Mouse (Mus musculus): ENCODE results near the gene Sh3pxd2a.

Sh3pxd2a gene

DNA sequence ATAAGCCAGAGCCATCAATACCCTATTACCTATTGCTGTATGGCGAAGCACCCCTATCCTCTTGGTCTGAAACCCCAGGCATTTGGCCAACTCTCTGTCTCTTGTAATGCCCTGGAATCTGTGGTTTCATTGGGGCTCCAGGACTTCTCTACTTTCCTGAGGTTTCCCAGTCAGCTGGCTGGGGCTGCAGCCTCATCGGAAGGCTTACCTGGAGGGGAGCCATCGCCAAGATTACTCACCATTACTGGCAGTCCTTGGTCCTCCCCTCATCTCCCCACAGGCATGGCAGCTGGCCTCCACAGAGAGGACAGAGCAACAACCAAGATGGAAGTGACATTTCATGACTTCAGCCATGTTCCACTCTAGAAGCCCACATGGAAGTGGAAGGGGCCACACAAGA lies 231.1 kb downstream of the Sh3pxd2a start:
- no peak for DNase-seq (ENCODE audit: low spot score in 2 of 2)

DNA sequence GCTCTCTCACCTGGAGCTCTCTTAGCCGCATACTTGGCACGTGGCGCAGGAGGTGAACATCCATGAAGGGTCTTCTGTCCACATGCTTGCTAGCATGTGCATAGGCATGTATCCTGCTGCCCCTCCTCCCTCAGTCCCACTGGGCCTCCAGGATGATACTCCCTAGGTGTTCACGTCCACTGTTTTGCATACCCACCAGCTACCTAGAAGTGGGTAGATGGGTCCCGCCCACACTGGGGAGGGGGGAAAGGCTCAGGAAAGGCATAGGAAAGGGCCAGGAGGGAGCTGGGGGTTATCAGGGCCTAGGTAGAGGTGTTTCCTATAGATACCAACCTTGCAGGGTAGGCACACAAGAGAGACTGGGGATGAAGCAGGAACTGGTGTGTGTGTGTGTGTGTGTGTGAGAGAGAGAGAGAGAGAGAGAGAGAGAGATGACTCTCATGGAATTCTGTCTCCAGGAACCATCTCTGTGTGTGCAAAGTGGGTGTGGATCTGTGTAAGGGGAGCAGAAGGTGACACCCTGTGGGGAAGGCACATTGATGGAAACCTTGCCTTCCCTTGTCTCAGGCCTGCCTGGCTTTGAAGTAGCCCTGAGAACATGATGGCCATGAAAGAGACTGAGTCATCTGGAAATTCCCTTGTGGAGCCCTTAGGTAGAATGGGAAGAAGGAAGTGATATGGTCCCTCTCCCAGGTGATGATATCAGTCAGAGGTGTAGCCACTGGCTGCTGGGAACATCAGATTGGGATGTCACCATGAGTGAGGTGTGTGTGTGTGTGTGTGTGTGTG lies 231.9 kb downstream of the Sh3pxd2a start:
- DNase-seq (ENCODE audit: low spot score in 2 of 2), result no peak

DNA sequence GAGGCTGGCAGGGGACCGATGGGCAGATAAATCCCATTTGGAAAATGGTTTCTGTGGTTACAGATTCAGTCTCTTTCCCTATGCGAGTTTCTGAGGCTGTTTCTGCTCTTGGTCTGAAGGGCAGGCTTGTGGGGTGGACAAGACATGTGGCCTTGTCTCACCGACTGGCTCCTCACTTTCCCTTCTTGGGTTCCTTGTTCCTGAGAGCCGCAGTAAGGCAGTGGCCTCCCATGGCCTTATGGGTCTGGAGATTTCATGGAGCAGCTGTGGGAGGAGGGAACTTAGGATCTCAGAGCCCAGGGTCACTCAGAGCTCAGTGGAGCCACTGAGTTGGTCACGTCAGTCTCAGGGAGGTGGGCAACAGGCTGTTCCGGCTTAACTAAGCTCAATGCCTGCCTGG lies 232.8 kb downstream of the Sh3pxd2a start:
- no peak for DNase-seq (ENCODE audit: low spot score in 2 of 2)

DNA sequence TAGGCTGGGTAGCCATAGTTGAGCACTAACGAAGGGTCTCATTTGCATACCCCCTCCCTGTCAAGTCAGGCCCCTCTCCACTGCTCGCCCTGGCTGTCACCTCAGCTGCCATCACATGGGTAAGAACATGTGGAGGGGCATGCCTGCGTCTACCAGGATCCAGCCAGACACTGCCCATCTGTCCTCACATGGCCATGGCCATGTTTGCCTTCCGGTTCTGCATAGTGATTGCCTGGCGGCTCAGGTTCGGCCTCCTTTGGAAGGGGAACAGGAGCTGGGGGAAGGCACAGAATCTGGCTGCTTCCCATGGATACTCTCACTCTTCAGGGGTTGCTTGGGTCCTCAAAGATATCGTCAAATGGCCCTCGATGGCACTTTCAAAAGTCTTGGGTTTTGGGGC lies 233.5 kb downstream of the Sh3pxd2a start:
- DNase-seq (ENCODE audit: low spot score in 2 of 2), result no peak

DNA sequence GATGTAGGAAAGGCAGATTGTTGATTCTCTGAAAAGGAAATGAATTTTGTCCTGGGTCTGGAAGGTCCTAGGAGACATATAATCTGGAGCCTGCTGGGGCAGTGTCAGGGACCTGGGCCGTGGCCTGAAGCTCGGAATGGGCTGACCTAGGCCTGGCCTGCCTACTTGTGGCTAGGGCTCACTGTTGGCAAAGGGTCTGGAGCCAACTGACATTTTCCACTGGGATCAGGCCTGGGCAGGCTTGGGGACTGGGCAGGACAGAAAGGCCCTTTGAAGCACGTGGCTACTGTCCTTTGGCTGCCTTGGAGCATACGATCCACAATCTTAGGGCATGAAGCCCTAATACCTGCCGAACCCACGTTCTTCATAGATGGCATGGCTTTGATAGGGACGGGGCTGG lies 234.1 kb downstream of the Sh3pxd2a start:
- no peak for DNase-seq (ENCODE audit: low spot score in 2 of 2)

DNA sequence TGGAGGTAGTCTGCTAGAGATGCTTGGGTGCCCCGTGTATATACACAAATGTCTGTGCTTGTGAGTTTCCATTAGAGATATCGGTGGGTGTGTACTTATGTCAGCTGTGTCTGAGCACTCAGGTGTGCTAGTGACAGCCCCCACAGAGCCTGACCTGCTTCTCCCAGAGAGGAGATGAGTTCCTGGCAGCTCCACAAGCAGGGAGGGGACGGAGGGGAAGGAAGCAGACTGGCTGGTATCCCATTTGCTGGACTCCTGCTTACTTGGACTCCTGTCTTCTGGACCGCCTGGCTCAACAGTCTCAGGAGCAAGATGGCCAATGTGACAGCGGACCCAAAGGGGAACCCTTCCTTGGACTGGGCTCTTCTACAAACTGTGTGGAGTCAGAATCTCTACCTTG lies 234.7 kb downstream of the Sh3pxd2a start:
- DNase-seq (ENCODE audit: low spot score in 2 of 2), result no peak

DNA sequence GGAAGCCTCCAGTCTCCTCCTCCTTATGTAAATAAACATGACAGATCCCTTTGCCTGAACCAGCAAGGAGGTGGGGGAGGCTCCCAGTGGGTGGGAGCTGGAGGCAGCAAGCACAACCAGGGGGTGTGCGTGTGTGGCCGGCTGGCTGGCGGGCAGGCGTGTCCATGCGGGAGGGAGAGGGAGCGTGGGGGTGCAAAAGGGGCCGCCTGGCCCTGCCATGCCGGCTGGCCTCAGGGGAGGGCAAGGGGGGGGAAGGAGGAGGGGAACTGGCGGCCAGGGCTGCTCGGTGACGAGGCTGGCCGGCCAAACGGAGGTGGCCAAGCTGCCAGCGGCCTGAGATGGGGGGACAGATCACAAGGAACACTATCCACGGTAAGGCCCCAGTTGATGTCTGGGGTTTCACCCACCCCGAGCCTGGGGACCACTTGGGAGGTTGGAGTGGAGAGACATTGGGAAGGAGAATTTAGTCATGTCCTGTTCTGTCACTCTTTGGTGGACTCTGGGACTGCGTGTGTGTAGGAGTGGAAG lies 235.4 kb downstream of the Sh3pxd2a start:
- DNase-seq (ENCODE audit: low spot score in 2 of 2), result no peak

DNA sequence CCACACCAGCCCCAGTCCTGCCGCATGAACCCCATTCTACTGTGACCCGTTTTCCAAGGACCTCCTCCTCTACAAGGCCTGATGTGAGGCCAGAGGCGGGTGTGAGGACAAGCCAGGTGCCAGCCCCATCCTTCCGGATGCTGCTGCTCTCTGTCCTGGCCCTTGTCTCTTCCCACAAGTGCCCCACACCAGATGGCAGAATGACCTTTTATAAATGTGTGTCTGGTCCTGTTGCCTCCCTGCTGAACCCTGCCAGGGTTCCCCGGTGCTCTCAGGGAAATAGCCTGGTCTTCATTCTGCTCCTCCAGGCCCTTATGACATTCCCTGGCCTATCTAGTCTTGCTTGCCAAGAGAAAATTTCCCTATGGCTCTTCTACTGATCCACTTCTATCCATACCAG lies 238.4 kb downstream of the Sh3pxd2a start:
- DNase-seq (ENCODE audit: low spot score in 2 of 2), result no peak

DNA sequence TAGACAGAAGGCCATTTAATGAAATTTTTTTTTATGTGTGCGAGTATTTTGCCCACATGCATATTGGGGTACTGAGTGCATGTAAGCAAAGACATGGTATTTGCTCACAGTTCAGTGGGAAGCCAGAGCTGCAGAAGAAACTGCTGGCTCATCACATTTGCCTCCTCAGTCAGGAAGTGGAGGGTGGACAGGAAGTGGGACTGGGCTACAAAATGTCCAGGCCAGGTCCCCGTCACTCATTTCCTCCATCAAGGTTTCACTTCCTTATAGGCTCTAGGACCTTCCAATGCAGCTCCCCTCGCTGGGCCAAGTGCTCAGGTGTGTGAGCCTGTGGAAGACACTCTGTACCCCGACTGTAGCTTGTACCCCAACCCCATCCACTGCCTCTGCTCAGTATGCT lies 239.5 kb downstream of the Sh3pxd2a start:
- DNase-seq (ENCODE audit: low spot score in 2 of 2), result peak in 1 of 2 experiments; percentile 32

DNA sequence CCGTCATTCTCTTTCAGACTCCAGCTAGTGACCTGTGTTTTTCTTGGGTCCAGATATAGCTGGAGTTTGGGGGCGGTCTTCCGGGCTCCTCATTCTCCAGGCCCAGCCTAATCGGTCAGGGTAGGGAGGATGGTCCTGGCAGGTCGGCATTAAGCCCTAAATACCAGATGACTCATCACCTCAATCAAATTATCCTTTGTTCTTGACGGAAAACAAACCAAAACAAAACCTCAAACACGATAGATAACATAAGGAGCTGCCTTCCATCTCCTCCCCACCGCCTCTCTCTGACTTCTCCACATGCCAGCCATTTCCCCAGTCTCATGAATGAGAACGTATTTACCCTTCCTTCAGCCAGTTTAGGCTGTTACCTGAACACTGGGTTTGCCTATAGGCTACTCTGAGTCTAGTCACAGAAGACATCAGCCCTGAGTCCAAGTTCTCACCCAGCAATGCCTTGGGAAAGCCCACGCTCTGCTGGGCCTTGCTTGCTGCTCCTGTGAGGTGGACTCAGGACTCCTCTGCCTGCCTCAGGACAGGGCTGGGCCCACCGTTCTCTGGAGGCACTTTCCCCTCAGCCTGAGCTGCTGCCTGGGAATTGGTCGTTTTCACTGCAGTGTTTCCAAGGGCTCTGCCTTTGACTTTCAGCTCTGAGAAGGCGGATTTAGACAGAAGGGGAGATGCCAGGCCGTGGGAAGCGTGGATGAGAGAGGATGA lies 241.2 kb downstream of the Sh3pxd2a start:
- DNase-seq (ENCODE audit: low spot score in 2 of 2), result no peak

DNA sequence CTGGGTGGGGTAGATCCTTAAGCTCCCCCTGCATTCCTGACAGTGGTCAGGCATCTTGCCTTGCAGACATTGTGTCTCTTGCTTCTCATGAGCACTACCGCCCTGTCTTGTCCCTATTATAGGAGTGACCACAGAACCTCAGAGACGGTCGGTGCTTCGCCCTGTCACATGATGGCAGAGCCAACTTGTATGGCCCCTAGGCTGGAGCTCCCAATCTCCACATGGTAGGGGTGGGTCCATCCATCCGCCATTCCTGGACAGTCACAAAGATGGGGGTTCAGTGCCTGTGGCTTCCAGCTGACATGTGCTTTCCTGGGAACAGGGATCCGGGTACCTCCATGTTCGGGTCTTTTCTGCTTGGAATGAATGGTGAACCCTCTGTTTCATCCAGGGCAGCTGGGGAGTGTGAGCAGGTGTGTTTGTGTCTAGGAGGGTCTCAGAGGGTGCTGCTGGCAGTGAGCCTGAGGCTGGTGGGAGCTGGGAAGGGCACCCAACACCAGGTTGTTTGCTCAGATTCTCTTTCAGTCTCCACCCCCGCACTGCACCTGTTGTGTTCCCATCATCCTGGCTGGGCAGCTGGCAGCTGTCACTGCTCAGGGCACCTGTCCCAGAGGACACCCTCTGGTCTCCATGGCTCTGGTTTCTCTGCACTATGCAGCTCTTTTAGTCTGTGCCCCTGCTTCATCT lies 241.9 kb downstream of the Sh3pxd2a start:
- DNase-seq (ENCODE audit: low spot score in 2 of 2), result no peak

DNA sequence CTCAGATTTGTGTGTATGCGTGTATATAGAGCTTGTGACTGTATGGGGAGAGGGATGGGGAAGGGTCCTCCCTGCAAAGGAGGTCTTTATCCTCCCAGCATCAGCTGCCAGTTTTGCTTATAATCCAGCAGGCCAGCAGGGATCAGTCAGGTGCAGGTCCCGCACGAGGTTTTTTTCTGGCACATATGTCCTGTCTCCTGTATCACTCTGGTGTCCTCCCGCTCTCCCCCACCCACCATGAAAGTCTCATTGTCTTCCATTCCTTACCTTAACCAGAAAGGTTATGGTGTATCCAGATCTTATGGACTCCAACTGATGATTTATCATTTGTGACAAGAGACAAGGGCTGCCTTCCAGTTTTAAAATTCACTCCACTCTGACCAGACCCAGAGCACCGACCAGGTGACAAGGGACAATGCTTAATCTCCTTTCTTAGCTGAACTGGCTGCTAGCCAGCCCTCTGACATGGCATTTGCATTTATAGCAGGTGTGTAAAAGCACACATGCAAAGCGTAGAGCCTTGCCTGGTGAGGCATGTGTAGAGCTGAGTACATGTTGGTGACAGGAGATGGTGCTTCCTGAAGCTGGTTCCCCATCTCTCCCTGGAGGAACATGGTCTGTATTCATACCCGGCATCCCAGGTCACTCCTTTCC lies 242.6 kb downstream of the Sh3pxd2a start:
- no peak for DNase-seq (ENCODE audit: low spot score in 2 of 2)

DNA sequence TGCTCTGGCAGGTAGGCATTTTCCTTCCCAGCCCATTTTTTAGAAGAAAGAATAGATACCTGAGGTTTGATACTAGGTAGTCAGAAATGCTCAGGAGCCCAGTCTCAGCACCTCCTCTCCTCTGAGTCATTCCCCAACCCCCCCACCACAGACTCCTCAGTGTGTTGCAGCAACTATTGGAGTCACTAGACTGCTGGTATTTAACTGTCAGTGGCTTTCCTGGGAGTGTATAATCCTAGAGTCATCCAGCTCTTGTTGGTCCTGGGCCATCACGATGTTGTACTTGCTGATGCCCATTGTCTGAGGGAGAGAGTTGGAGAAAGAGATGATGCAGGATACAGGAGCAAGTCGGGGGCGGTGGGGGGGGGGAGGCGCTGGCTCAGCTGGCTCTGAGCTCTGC lies 243.2 kb downstream of the Sh3pxd2a start:
- DNase-seq (ENCODE audit: low spot score in 2 of 2), result no peak

DNA sequence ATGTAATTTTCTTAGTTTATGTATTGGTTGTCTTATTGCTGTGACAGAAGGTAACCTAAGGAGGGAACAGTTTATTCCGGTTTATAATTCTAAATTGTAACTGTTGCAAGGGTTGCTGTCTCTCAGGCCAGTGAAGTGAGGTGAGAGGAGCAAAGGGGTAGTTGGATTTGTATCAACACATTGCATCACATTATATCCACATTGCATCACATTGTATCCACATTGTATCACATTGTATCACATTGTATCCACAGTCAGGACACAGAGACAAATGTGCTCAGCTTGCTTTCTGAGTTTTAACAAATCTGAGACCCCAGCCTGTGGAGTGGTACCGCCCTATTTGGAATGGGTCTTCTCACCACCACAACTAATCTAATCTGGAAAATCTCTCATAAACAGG lies 244.0 kb downstream of the Sh3pxd2a start:
- no peak for DNase-seq (ENCODE audit: low spot score in 2 of 2)

DNA sequence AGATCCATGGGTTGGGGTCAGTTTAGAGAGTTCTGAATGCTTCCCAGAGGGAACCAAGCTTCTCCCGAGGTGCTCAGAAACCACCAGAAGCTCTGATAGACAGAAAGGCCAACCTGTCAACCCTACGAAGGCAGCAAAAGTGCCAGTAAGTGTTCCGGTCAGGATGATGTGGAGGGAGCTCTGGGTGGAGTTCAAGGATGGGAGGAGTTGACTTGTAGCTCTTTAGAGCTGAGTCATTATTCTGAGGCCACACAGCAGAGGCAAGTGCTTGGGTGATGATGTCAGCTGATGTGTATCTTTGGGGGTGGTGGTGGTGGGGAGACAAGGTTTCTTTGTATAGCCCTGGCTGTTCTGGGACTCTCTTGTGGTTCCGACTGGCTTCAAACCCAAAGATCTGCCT lies 244.6 kb downstream of the Sh3pxd2a start:
- DNase-seq (ENCODE audit: low spot score in 2 of 2), result no peak

DNA sequence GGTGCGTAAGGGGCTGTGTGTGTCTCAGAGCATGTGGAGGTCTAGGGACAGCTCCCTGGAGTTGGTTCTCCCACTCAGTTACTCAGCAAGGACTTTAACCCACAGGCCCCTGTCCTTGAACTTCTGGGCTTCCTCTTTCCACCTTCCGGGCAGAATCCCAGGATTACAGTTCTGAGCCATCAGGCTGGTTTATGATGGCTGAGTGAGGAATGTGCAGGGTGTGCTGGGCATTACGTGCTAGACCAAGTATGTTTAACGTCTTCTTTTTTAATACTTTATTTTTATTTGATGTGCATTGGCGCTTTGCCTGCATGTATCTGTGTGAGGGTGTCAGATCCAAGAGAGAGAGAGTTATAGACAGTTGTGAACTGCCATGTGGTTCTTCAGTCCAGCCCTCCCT lies 247.4 kb downstream of the Sh3pxd2a start:
- DNase-seq (ENCODE audit: low spot score in 2 of 2), result no peak

DNA sequence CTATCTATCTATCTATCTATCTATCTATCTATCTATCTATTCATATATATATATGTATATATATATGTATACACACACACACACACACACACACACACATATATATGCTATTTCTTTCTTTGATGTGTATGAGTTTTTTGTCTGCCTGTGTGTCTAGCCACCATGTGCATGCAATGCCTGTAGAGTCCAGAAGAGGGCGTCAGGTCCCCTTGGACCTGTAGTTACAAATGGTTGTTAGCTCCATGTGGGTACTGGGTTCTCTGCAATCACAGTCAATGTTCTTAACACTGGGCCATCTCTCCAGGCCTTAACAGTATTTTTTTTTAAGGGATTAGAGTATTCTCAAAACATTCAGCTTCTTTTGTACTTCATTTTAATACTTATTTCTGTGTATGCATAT lies 250.7 kb downstream of the Sh3pxd2a start:
- no peak for DNase-seq (ENCODE audit: low spot score in 2 of 2)

DNA sequence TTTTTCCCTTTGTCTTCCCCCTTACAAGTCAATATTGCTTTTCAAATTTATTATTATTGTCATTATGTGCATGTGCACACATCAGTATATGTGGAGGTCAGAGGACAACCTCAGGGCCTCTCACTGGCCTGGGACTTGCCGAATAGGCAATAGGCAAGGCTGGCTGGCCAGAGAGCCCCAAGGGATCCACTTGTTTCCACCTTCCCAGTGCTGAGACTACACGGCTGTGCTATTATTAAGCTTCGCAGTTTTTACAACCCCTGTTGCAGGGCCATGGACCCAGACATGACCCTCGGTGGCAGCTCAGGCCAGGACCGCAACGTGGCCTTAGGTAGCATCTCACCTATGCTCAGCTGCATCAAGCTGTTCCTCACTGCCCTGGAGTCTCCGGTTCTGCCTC lies 251.8 kb downstream of the Sh3pxd2a start:
- no peak for DNase-seq (ENCODE audit: low spot score in 2 of 2)

DNA sequence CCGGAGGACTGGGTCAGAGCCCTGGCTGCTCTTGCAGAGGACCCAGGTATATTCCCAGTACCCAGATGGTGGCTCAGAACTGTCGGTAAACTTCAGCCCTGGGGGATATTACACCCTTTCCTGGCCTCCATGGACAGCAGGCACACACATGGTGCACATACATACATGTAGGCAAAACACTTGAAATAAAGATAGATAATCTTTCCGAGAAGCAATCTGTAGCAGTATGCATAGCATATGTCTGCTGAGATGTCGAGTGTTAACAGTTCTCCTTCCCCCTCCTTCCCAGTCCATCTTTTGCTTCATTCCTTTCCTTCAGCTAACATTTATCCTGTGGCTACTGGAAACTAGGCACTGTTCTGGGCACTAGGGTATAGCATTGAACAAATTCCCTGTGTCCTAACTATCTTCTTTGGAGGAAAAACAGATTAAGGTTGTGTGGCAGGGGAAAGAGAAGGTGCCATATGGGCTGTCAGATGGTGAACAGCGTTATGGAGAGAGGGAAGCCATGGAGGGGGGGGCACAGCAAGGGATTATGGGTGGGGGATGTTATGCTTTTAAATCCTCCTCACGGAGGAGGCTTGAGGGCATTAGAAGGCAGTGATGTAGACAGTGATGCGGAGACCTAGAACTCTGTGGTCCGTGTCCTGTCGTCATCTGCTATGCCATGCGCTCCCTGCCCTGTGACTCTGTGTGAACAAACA lies 252.4 kb downstream of the Sh3pxd2a start:
- no peak for DNase-seq (ENCODE audit: low spot score in 2 of 2)

DNA sequence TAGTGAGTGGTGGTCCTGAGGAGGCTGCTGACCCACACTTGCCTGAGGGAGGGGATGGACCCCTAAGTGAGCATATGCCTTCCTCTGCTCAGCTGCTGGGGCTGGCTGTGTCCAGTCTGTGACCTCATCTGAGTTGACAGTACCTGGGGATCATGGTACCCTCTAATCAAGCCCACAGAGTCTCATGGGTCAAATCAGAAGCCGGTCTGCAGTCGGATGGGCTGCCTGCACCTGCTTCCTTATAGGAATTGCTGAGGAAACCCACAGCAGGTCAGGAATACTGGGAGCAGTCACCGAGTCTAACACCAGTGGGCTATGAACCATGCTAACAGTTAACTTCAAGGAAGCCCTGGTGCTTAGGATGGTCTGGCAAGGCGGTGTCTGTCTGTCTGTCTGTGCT lies 253.8 kb downstream of the Sh3pxd2a start:
- no peak for DNase-seq (ENCODE audit: low spot score in 2 of 2)

Measured in natural killer cell, adult 2 months (primary cell).